Mouse (Mus musculus): Measurements from ENCODE around the gene Ly6g6e. TPM values are rescaled to one million over a fixed set of nuclear protein-coding genes. Genes with fewer than 3 reads are reported as not detected.
A peak's percentile ranks its signal among the peaks of the same experiment; 100 is the strongest.

The Ly6g6e gene
- polyA plus RNA-seq, 1 experiment from 2014 or later: 0.19 TPM

DNA sequence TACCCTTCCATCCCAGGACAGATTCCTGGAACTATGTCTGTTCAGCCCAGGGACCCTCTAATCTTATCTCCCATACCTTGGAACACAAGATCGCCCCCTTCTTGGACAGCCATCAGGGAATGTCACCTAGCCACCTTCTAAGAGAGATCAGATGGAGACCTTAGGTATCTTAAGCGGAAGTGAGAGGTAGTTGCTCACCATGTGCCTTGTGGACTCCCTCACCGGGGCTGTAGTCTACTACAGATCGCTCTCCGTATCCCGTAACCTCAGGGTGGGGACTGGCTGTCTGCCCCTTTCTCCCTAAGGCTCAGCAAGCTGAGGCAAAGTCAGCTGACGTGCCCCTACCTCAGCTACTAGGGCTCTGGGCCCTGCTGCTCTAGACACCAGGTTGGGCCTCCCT is 27.4 kb downstream of the Ly6g6e start:
- DNase-seq (no peak), ATAC-seq (no peak)
- peak overlapping the region; percentile 26; the same call in 1 of the 2 replicates for H3K9ac ChIP-seq (replicated peaks)
- H3K4me3 ChIP-seq (ENCODE audit: low read depth, low read length): no peak overlapping the region
- H3K4me1 ChIP-seq (ENCODE audit: insufficient read depth): peaks cover 38% of the 10 kb centered on the region
- H3K27ac ChIP-seq (ENCODE audit: low read depth): peak overlapping the region; percentile 48
- peak overlapping the region; percentile 42; the same call in 1 of the 2 replicates for H3K4me2 ChIP-seq (ENCODE audit: low read depth, low read length)
- H3K36me3 ChIP-seq (replicated peaks; ENCODE audit: insufficient read depth, low read length): peaks cover 29% of the 10 kb centered on the region
- 68% methylated on average over 7 of the region's 7 CpGs for WGBS (ENCODE audit: insufficient replicate concordance)
- no peaks in the 10 kb centered on the region for H3K9me3 ChIP-seq (ENCODE audit: low read length)
- TF ChIP-seq CTCF (IDR thresholded peaks at IDR 0.05; ENCODE audit: low read depth) (no peak), EP300 (IDR thresholded peaks at IDR 0.05; ENCODE audit: low read depth) (no peak)
- no peaks in the 10 kb centered on the region for H3K27me3 ChIP-seq (ENCODE audit: insufficient read depth, low read length)

DNA sequence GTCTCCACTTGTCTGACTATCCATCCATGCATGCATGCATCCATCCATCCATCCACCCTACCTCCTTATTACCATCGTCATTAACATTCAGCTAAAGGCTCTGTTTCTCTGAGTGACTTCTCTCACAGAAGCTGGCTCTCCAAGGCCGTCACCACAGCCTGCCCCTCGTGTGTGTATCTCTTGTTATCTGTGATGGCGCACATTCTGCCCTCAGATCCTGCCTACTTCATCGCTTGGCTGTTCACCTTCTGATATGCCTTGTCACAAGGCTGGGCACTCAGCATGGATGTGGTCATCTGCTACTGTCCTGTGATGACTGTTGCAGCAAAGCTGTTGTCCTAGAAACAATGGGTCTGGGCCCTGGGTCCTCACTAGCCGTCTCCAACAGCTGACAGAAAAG is 28.1 kb downstream of the Ly6g6e start:
- H3K9me3 ChIP-seq (ENCODE audit: low read length): no peaks in the 10 kb centered on the region
- H3K27ac ChIP-seq (ENCODE audit: low read depth): peak overlapping the region; percentile 48
- H3K4me1 ChIP-seq (ENCODE audit: insufficient read depth): peaks cover 38% of the 10 kb centered on the region
- H3K4me2 ChIP-seq (ENCODE audit: low read depth, low read length): peak overlapping the region; percentile 42; the same call in 1 of the 2 replicates
- TF ChIP-seq CTCF (IDR thresholded peaks at IDR 0.05; ENCODE audit: low read depth) (no peak), EP300 (IDR thresholded peaks at IDR 0.05; ENCODE audit: low read depth) (peak; percentile 93)
- H3K27me3 ChIP-seq (ENCODE audit: insufficient read depth, low read length): no peaks in the 10 kb centered on the region
- WGBS (ENCODE audit: insufficient replicate concordance): 52% methylated on average over 6 of the region's 6 CpGs
- H3K4me3 ChIP-seq (ENCODE audit: low read depth, low read length): no peak overlapping the region
- ATAC-seq: peak; percentile 85
- no peak overlapping the region; the same call in 1 of the 2 replicates for H3K9ac ChIP-seq (replicated peaks)
- no peak for DNase-seq
- peaks cover 25% of the 10 kb centered on the region for H3K36me3 ChIP-seq (replicated peaks; ENCODE audit: insufficient read depth, low read length)

DNA sequence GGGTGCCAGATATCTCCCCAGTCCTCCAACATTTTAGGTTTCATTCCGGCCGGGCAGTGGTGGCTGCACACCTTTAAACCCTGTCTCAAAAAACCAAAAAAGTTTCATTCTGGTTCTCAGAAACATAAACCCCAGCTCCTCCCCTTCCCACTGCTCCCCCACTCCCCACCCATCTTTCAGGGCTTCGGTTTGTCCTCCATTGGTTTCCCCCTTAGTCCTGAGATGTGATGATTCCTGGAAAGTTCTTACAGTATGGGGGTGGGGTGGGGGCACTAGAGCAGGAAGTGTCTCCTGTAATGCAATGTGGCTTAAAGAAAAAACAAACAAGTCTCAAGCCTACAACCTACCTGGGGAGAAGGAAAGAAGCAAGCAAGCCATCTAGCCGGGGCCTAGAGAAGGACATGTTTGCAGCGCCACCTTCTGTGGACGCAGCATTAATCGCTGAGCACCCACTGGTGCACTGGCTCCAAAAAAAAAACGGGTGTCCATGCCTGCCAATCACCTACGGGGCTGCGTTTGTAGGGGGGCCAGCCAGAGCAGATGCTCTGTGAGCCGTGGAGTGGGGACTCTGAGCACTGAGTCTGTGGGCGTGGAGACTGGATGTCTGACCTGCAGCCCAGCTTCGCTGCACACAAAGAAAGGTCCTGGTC is 29.2 kb downstream of the Ly6g6e start:
- ATAC-seq: no peak
- Histone ChIP-seq H3K4me3 (ENCODE audit: low read depth, low read length) (no peak overlapping the region), H3K4me1 (ENCODE audit: insufficient read depth) (peaks cover 38% of the 10 kb centered on the region), H3K4me2 (ENCODE audit: low read depth, low read length) (peak overlapping the region; percentile 40; the same call in 1 of the 2 replicates), H3K9ac (replicated peaks) (no peak overlapping the region), H3K36me3 (replicated peaks; ENCODE audit: insufficient read depth, low read length) (peaks cover 17% of the 10 kb centered on the region), H3K9me3 (ENCODE audit: low read length) (no peaks in the 10 kb centered on the region), H3K27me3 (ENCODE audit: insufficient read depth, low read length) (no peaks in the 10 kb centered on the region), H3K27ac (ENCODE audit: low read depth) (peak overlapping the region; percentile 48; the same call in 1 of the 2 replicates)
- peak; percentile 79 for TF ChIP-seq CTCF (IDR thresholded peaks at IDR 0.05; ENCODE audit: low read depth)
- no peak for TF ChIP-seq EP300 (IDR thresholded peaks at IDR 0.05; ENCODE audit: low read depth)
- DNase-seq: peak; percentile 53
- WGBS (ENCODE audit: insufficient replicate concordance): 24% methylated on average over 13 of the region's 13 CpGs

DNA sequence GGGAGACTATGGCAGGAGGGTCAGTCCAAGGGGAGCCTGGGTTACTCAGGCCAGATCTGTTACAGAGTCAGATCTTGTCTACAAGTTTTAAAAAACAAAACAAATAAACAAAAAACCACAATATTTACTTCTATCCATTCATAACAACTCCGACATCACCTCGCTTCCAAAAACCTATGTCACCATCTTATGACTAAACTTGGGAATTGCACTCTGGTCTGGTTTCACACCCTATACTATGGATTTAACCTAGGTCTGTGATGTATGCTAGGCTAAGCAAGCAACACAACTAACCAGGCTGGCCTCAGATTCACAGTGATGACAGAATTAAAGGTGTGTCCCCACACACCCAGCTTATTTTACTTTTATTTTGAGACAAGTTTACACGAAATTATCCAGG is 29.8 kb downstream of the Ly6g6e start:
- 65% methylated on average over 3 of the region's 3 CpGs for WGBS (ENCODE audit: insufficient replicate concordance)
- Histone ChIP-seq H3K4me2 (ENCODE audit: low read depth, low read length) (no peak overlapping the region), H3K27ac (ENCODE audit: low read depth) (no peak overlapping the region), H3K9ac (replicated peaks) (no peak overlapping the region), H3K27me3 (ENCODE audit: insufficient read depth, low read length) (no peaks in the 10 kb centered on the region), H3K9me3 (ENCODE audit: low read length) (no peaks in the 10 kb centered on the region), H3K4me3 (ENCODE audit: low read depth, low read length) (no peak overlapping the region), H3K36me3 (replicated peaks; ENCODE audit: insufficient read depth, low read length) (peaks cover 10% of the 10 kb centered on the region), H3K4me1 (ENCODE audit: insufficient read depth) (peaks cover 38% of the 10 kb centered on the region)
- no peak for ATAC-seq
- TF ChIP-seq CTCF (IDR thresholded peaks at IDR 0.05; ENCODE audit: low read depth) (no peak), EP300 (IDR thresholded peaks at IDR 0.05; ENCODE audit: low read depth) (no peak)
- no peak for DNase-seq

DNA sequence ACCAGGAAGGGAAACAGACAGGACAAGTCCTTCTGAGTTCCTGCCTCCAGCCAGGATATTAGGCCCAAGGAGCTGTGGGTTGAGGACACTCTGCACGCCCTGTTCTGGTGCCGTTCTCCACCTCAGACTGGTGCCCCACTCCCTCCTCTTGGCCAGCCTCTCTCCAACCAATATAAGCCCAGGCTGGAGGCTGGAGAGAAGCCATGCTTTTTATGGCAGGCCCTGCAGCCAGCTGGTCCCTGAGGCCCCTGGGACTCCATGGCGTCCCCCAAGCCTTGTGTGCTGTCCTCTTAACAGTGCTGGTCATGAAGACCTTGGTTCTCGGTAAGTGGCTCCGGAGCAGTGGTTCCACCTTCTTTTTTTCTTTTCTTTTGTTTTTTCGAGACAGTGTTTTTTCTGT is 31.4 kb downstream of the Ly6g6e start, which contains the start of gene Ly6g5c:
Ly6g5c (plus strand) TSS at position 183 of the 400 bp plus-strand sequence.
- Histone ChIP-seq H3K9ac (replicated peaks) (no peak within 1 kb of the TSS), H3K36me3 (replicated peaks; ENCODE audit: insufficient read depth, low read length) (no peaks in the 10 kb centered on the region), H3K4me3 (ENCODE audit: low read depth, low read length) (no peak within 1 kb of the TSS), H3K27me3 (ENCODE audit: insufficient read depth, low read length) (no peaks in the 10 kb centered on the region), H3K9me3 (ENCODE audit: low read length) (no peaks in the 10 kb centered on the region), H3K27ac (ENCODE audit: low read depth) (no peak within 1 kb of the TSS), H3K4me1 (ENCODE audit: insufficient read depth) (peaks cover 28% of the 10 kb centered on the region), H3K4me2 (ENCODE audit: low read depth, low read length) (no peak within 1 kb of the TSS)
- DNase-seq (no peak), ATAC-seq (no peak)
- TF ChIP-seq EP300 (IDR thresholded peaks at IDR 0.05; ENCODE audit: low read depth) (no peak), CTCF (IDR thresholded peaks at IDR 0.05; ENCODE audit: low read depth) (no peak)
- WGBS (ENCODE audit: insufficient replicate concordance): 80% methylated on average over 6 of the region's 6 CpGs

DNA sequence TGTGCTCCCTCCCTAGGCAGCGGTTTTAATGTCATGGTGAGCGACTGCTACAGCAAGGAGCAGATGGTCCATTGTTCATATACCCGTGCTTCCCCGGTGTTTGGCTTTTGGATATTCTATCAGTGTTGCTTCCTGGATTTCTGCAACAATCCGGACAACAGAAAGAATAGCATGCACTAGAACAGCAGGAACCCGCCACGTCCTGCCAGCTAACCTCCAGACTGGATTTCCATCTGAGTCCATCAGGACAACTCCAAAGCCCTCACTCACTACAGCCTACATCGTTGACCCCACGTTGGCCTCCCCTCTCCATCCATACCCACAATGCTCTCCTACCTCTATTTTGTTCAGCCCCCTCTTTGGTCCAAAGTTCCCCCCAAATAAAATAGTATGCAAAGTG is 35.1 kb downstream of the Ly6g6e start:
- Histone ChIP-seq H3K36me3 (replicated peaks; ENCODE audit: insufficient read depth, low read length) (peaks cover 15% of the 10 kb centered on the region; the same call in 1 of the 2 replicates), H3K27me3 (ENCODE audit: insufficient read depth, low read length) (no peaks in the 10 kb centered on the region), H3K4me1 (ENCODE audit: insufficient read depth) (no peaks in the 10 kb centered on the region), H3K4me3 (ENCODE audit: low read depth, low read length) (no peak overlapping the region), H3K9ac (replicated peaks) (no peak overlapping the region), H3K9me3 (ENCODE audit: low read length) (no peaks in the 10 kb centered on the region), H3K4me2 (ENCODE audit: low read depth, low read length) (no peak overlapping the region), H3K27ac (ENCODE audit: low read depth) (no peak overlapping the region)
- DNase-seq (no peak), ATAC-seq (no peak)
- TF ChIP-seq EP300 (IDR thresholded peaks at IDR 0.05; ENCODE audit: low read depth) (no peak), CTCF (IDR thresholded peaks at IDR 0.05; ENCODE audit: low read depth) (no peak)
- WGBS (ENCODE audit: insufficient replicate concordance): 63% methylated on average over 9 of the region's 9 CpGs
